Mouse (Mus musculus): ENCODE data around the gene Fndc3b. TPM values are rescaled to one million over a fixed set of nuclear protein-coding genes. Genes with fewer than 3 reads are reported as not detected.

Gene Fndc3b
- polyA plus RNA-seq, 1 experiment from 2014 or later, result 9.7 TPM

GRCm38 (mm10) chr3:27686732-27687491 is 24.2 kb downstream of the Fndc3b start:
- Histone ChIP-seq H3K9ac (no peak overlapping the region), H3K9me3 (replicated peaks) (no peaks in the 10 kb centered on the region), H3K4me1 (peaks cover 45% of the 10 kb centered on the region), H3K4me3 (no peak overlapping the region), H3K36me3 (0 out of 2 replicates have a peak, but pooled peaks cover 2% of the 10 kb centered on the region), H3K4me2 (no peak overlapping the region), H3K27ac (no peak overlapping the region), H3K27me3 (replicated peaks) (no peaks in the 10 kb centered on the region)
- 79% methylated on average over 19 of the region's 19 CpGs for WGBS (ENCODE audit: insufficient replicate concordance)
- ATAC-seq, result no peak

- no peaks in the 10 kb centered on the region for H3K9me3 ChIP-seq (replicated peaks)
- no peak for ATAC-seq
- H3K27me3 ChIP-seq (replicated peaks), result no peaks in the 10 kb centered on the region
- no peak overlapping the region for H3K9ac ChIP-seq
- H3K4me2 ChIP-seq, result no peak overlapping the region
- peaks cover 33% of the 10 kb centered on the region for H3K4me1 ChIP-seq
- WGBS (ENCODE audit: insufficient replicate concordance), result 74% methylated on average over 14 of the region's 14 CpGs
- H3K4me3 ChIP-seq, result no peak overlapping the region
- H3K27ac ChIP-seq, result no peak overlapping the region
- H3K36me3 ChIP-seq, result 0 out of 2 replicates have a peak, but pooled peaks cover 2% of the 10 kb centered on the region
Observed at GRCm38 (mm10) chr3:27685650-27686208, 25.4 kb downstream of the Fndc3b start.

- WGBS (ENCODE audit: insufficient replicate concordance), result 78% methylated on average over 6 of the region's 6 CpGs
- Histone ChIP-seq H3K4me2 (no peak overlapping the region), H3K9me3 (replicated peaks) (no peaks in the 10 kb centered on the region), H3K9ac (no peak overlapping the region), H3K27me3 (replicated peaks) (no peaks in the 10 kb centered on the region), H3K4me3 (no peak overlapping the region), H3K36me3 (0 out of 2 replicates have a peak, but pooled peaks cover 2% of the 10 kb centered on the region), H3K4me1 (peaks cover 27% of the 10 kb centered on the region), H3K27ac (no peak overlapping the region)
- ATAC-seq, result no peak
Observed at GRCm38 (mm10) chr3:27685134-27685533, 26.0 kb downstream of the Fndc3b start.

GRCm38 (mm10) chr3:27683374-27683773 is 27.7 kb downstream of the Fndc3b start:
- no peak for ATAC-seq
- H3K27me3 ChIP-seq (replicated peaks), result no peaks in the 10 kb centered on the region
- H3K4me3 ChIP-seq, result no peak overlapping the region
- H3K4me2 ChIP-seq, result no peak overlapping the region
- no peaks in the 10 kb centered on the region for H3K9me3 ChIP-seq (replicated peaks)
- no peak overlapping the region for H3K27ac ChIP-seq
- 0 out of 2 replicates have a peak, but pooled peaks cover 2% of the 10 kb centered on the region for H3K36me3 ChIP-seq
- peaks cover 11% of the 10 kb centered on the region for H3K4me1 ChIP-seq
- 59% methylated on average over 4 of the region's 4 CpGs for WGBS (ENCODE audit: insufficient replicate concordance)
- H3K9ac ChIP-seq, result no peak overlapping the region

- WGBS (ENCODE audit: insufficient replicate concordance), result 47% methylated on average over 6 of the region's 6 CpGs
- 0 out of 2 replicates have a peak, but pooled peaks cover 2% of the 10 kb centered on the region for H3K36me3 ChIP-seq
- no peak overlapping the region for H3K4me3 ChIP-seq
- H3K4me2 ChIP-seq, result no peak overlapping the region
- no peaks in the 10 kb centered on the region for H3K9me3 ChIP-seq (replicated peaks)
- no peak overlapping the region for H3K9ac ChIP-seq
- H3K27me3 ChIP-seq (replicated peaks), result no peaks in the 10 kb centered on the region
- no peak for ATAC-seq
- no peak overlapping the region for H3K27ac ChIP-seq
- H3K4me1 ChIP-seq, result peaks cover 13% of the 10 kb centered on the region; the same call in 1 of the 2 replicates
Observed at GRCm38 (mm10) chr3:27677574-27677973, 33.5 kb downstream of the Fndc3b start.

- H3K27me3 ChIP-seq (replicated peaks), result no peaks in the 10 kb centered on the region
- H3K9ac ChIP-seq, result no peak overlapping the region
- 71% methylated on average over 7 of the region's 7 CpGs for WGBS (ENCODE audit: insufficient replicate concordance)
- no peak for ATAC-seq
- no peak overlapping the region for H3K4me3 ChIP-seq
- no peak overlapping the region for H3K4me2 ChIP-seq
- peaks cover 13% of the 10 kb centered on the region; the same call in 1 of the 2 replicates for H3K4me1 ChIP-seq
- H3K36me3 ChIP-seq, result no peaks in the 10 kb centered on the region
- H3K27ac ChIP-seq, result no peak overlapping the region
- H3K9me3 ChIP-seq (replicated peaks), result no peaks in the 10 kb centered on the region
Observed at GRCm38 (mm10) chr3:27673660-27674059, 37.4 kb downstream of the Fndc3b start.

GRCm38 (mm10) chr3:27670416-27670815 is 40.7 kb downstream of the Fndc3b start:
- Histone ChIP-seq H3K9ac (no peak overlapping the region), H3K4me3 (no peak overlapping the region), H3K27me3 (replicated peaks) (no peaks in the 10 kb centered on the region), H3K4me2 (no peak overlapping the region), H3K27ac (no peak overlapping the region), H3K4me1 (peaks cover 15% of the 10 kb centered on the region), H3K9me3 (replicated peaks) (no peaks in the 10 kb centered on the region), H3K36me3 (no peaks in the 10 kb centered on the region)
- ATAC-seq, result no peak
- WGBS (ENCODE audit: insufficient replicate concordance), result 75% methylated on average over 12 of the region's 12 CpGs

GRCm38 (mm10) chr3:27667280-27667679 is 43.8 kb downstream of the Fndc3b start:
- ATAC-seq, result no peak
- Histone ChIP-seq H3K4me2 (no peak overlapping the region), H3K4me3 (no peak overlapping the region), H3K4me1 (peaks cover 15% of the 10 kb centered on the region), H3K27ac (no peak overlapping the region), H3K27me3 (replicated peaks) (no peaks in the 10 kb centered on the region), H3K9ac (no peak overlapping the region), H3K36me3 (no peaks in the 10 kb centered on the region), H3K9me3 (replicated peaks) (no peaks in the 10 kb centered on the region)
- 42% methylated on average over 4 of the region's 4 CpGs for WGBS (ENCODE audit: insufficient replicate concordance)

GRCm38 (mm10) chr3:27665338-27665737 is 45.8 kb downstream of the Fndc3b start:
- Histone ChIP-seq H3K36me3 (no peaks in the 10 kb centered on the region), H3K27ac (no peak overlapping the region), H3K4me1 (peaks cover 15% of the 10 kb centered on the region), H3K4me3 (no peak overlapping the region), H3K4me2 (no peak overlapping the region), H3K9me3 (replicated peaks) (no peaks in the 10 kb centered on the region), H3K9ac (no peak overlapping the region), H3K27me3 (replicated peaks) (no peaks in the 10 kb centered on the region)
- no peak for ATAC-seq
- WGBS (ENCODE audit: insufficient replicate concordance), result 0% methylated on average over 1 of the region's 1 CpGs

GRCm38 (mm10) chr3:27663221-27663620 is 47.9 kb downstream of the Fndc3b start:
- Histone ChIP-seq H3K36me3 (no peaks in the 10 kb centered on the region), H3K4me1 (peaks cover 15% of the 10 kb centered on the region), H3K27ac (no peak overlapping the region), H3K4me2 (no peak overlapping the region), H3K9ac (no peak overlapping the region), H3K4me3 (no peak overlapping the region), H3K27me3 (replicated peaks) (no peaks in the 10 kb centered on the region), H3K9me3 (replicated peaks) (no peaks in the 10 kb centered on the region)
- ATAC-seq, result no peak
- 64% methylated on average over 5 of the region's 5 CpGs for WGBS (ENCODE audit: insufficient replicate concordance)

- H3K4me2 ChIP-seq, result no peak overlapping the region
- no peak overlapping the region for H3K4me3 ChIP-seq
- H3K36me3 ChIP-seq, result no peaks in the 10 kb centered on the region
- no peak overlapping the region for H3K9ac ChIP-seq
- peaks cover 38% of the 10 kb centered on the region for H3K4me1 ChIP-seq
- no peaks in the 10 kb centered on the region for H3K9me3 ChIP-seq (replicated peaks)
- H3K27ac ChIP-seq, result no peak overlapping the region
- H3K27me3 ChIP-seq (replicated peaks), result no peaks in the 10 kb centered on the region
- 66% methylated on average over 4 of the region's 4 CpGs for WGBS (ENCODE audit: insufficient replicate concordance)
- no peak for ATAC-seq
Observed at GRCm38 (mm10) chr3:27658198-27658763, 52.8 kb downstream of the Fndc3b start.

GRCm38 (mm10) chr3:27656764-27657390 is 54.2 kb downstream of the Fndc3b start:
- no peak overlapping the region for H3K27ac ChIP-seq
- no peak overlapping the region for H3K4me2 ChIP-seq
- H3K4me3 ChIP-seq, result no peak overlapping the region
- H3K27me3 ChIP-seq (replicated peaks), result no peaks in the 10 kb centered on the region
- no peaks in the 10 kb centered on the region for H3K9me3 ChIP-seq (replicated peaks)
- H3K4me1 ChIP-seq, result peaks cover 51% of the 10 kb centered on the region
- 16% methylated on average over 7 of the region's 7 CpGs for WGBS (ENCODE audit: insufficient replicate concordance)
- H3K9ac ChIP-seq, result no peak overlapping the region
- no peaks in the 10 kb centered on the region for H3K36me3 ChIP-seq
- peak; percentile 59 for ATAC-seq

Data from liver, embryonic 12.5 days (tissue).